Mouse (Mus musculus): ENCODE results near the gene Klhl8. TPM values are rescaled to one million over a fixed set of nuclear protein-coding genes. Genes with fewer than 3 reads are reported as not detected.

The Klhl8 gene
- polyA plus RNA-seq, 1 experiment = not detected

DNA sequence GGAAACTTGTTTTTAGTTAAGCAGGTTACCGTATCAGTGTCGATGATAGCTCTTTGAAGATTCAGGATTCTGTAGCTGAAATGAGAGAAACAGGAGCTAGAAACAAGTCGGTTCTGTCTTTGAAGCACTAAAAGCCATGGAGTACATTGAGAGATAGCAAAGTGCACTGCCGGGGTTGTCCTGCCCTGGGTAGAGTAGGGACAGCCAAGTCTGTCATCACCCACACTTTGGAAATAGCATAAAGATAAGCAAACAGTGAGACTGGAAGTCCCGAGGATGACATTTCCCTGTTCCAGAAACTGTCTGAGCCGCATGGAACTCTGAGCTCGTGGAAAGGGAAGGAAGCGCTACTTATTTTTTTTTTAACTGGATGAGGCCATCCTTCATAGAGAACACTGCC lies 82.3 kb downstream of the Klhl8 start:
- 0 out of 2 replicates have a peak, but pooled peaks cover 3% of the 10 kb centered on the region for H3K4me1 ChIP-seq (ENCODE audit: control insufficient read depth, insufficient read depth, low read length)
- no peak overlapping the region for H3K27ac ChIP-seq (ENCODE audit: insufficient read depth, low read depth, low read length)
- no peak for TF ChIP-seq CTCF (IDR thresholded peaks at IDR 0.05; ENCODE audit: insufficient read depth, low read depth, low read length)
- no peak for TF ChIP-seq POLR2A (IDR thresholded peaks at IDR 0.05; ENCODE audit: insufficient read depth, low read depth, low read length)
- 85% methylated on average over 8 of the region's 8 CpGs for WGBS
- H3K4me3 ChIP-seq (ENCODE audit: insufficient read depth, low read depth, low read length) = no peak overlapping the region

DNA sequence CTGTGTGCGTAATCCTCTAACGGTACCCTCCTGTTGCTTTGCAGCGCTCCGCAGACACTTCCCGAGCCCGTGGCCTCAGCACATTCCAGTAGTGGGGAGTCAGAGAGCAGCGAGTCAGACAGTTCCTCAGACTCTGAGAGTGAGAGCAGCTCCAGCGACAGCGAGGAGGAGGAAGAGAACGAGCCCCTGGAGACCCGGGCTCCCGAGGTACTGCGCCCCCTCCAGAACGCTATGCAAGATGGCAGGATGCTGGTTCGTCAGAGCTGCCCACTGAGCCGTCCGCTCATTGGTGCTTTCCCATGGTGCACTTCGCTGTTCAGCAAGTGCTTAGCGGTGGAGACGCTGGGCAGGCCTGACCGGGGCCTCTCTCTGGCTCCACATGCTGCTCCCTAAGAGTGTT lies 82.8 kb downstream of the Klhl8 start:
- Histone ChIP-seq H3K27ac (ENCODE audit: insufficient read depth, low read depth, low read length) (no peak overlapping the region), H3K4me1 (ENCODE audit: control insufficient read depth, insufficient read depth, low read length) (0 out of 2 replicates have a peak, but pooled peaks cover under 1% of the 10 kb centered on the region), H3K4me3 (ENCODE audit: insufficient read depth, low read depth, low read length) (no peak overlapping the region)
- TF ChIP-seq POLR2A (IDR thresholded peaks at IDR 0.05; ENCODE audit: insufficient read depth, low read depth, low read length) (no peak), CTCF (IDR thresholded peaks at IDR 0.05; ENCODE audit: insufficient read depth, low read depth, low read length) (no peak)
- 92% methylated on average over 21 of the region's 21 CpGs for WGBS

DNA sequence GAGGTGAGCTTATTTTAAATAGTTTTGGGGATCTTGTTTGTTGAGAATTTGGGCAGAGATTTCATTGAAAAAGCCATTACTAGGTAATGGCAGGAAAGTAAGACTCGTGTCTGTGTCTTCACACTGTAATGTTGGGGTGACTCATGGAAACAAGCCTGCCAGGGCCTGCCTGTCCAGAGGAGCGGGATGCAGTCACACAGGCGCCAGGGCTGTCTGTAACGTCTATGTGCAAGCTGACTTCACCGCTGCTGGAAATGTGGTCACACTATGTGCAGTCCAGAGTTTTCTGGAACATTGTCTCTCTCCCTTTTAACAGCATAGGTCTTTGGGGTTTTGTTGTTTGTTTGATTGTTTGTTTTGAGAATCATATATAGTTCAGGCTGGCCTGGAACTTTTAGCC lies 88.1 kb downstream of the Klhl8 start:
- Histone ChIP-seq H3K27ac (ENCODE audit: insufficient read depth, low read depth, low read length) (no peak overlapping the region), H3K4me1 (ENCODE audit: control insufficient read depth, insufficient read depth, low read length) (no peaks in the 10 kb centered on the region), H3K4me3 (ENCODE audit: insufficient read depth, low read depth, low read length) (no peak overlapping the region)
- 89% methylated on average over 5 of the region's 5 CpGs for WGBS
- TF ChIP-seq CTCF (IDR thresholded peaks at IDR 0.05; ENCODE audit: insufficient read depth, low read depth, low read length) (no peak), POLR2A (IDR thresholded peaks at IDR 0.05; ENCODE audit: insufficient read depth, low read depth, low read length) (no peak)

DNA sequence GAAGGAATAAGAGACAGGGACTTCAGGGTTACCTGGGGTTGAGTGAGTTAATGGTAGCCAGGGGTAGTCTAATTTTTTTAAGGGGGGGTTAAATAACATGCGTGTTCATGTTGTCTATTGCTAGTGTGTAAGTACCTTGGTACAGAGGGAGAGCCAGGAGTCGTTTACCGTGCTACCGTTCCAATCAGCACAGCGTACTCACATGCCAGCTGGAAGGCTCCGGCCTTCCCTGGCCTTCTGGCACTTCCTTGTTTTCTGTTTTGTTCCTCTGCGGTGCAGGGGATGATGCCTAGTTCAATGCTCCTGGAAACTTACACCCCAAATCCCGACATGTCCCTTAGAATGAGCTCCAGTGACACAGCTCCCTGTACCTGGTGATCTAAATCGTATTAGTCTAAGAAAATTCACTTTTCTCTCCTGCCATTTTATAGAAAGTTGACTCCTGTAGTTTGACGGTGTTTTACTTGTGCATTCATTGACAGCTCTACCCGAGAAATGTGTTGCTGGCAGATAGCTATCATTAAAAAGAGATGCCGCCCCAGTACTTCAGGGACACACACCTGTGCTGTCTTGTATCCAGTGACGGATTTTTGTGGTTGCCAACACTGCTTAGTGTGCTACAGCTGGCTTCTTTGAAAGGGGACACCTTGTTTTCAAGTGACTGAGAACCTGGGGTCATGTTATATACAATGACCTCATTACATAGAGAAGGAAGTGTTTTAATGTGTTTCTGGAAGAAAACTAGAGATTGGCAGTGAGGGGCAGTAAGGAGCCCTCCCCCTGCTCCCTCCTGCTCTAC lies 89.4 kb downstream of the Klhl8 start:
- Histone ChIP-seq H3K27ac (ENCODE audit: insufficient read depth, low read depth, low read length) (no peak overlapping the region), H3K4me3 (ENCODE audit: insufficient read depth, low read depth, low read length) (no peak overlapping the region), H3K4me1 (ENCODE audit: control insufficient read depth, insufficient read depth, low read length) (no peaks in the 10 kb centered on the region)
- no peak for TF ChIP-seq POLR2A (IDR thresholded peaks at IDR 0.05; ENCODE audit: insufficient read depth, low read depth, low read length)
- no peak for TF ChIP-seq CTCF (IDR thresholded peaks at IDR 0.05; ENCODE audit: insufficient read depth, low read depth, low read length)
- 76% methylated on average over 13 of the region's 13 CpGs for WGBS

DNA sequence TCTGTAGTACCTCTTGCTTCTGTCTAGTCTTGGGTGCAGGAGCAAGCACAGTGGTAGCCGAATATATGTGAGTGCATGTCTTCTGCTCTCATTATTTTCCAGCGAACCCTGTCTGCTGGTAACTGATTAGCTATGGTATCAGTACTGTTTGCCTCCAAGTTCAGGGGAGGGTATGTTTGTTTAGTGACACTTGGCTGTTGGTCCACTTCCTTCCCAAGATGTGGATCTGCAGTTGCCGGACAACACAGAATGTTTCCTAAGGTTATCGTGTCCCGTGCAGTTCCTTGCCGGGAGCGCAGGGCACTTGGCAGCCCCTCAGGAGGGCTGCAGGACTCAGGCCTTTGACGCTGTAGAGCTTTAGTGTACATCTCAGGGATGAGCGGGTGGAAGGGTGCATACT lies 90.0 kb downstream of the Klhl8 start:
- Histone ChIP-seq H3K4me3 (ENCODE audit: insufficient read depth, low read depth, low read length) (no peak overlapping the region), H3K4me1 (ENCODE audit: control insufficient read depth, insufficient read depth, low read length) (no peaks in the 10 kb centered on the region), H3K27ac (ENCODE audit: insufficient read depth, low read depth, low read length) (no peak overlapping the region)
- WGBS = 86% methylated on average over 9 of the region's 9 CpGs
- TF ChIP-seq POLR2A (IDR thresholded peaks at IDR 0.05; ENCODE audit: insufficient read depth, low read depth, low read length) (no peak), CTCF (IDR thresholded peaks at IDR 0.05; ENCODE audit: insufficient read depth, low read depth, low read length) (no peak)

DNA sequence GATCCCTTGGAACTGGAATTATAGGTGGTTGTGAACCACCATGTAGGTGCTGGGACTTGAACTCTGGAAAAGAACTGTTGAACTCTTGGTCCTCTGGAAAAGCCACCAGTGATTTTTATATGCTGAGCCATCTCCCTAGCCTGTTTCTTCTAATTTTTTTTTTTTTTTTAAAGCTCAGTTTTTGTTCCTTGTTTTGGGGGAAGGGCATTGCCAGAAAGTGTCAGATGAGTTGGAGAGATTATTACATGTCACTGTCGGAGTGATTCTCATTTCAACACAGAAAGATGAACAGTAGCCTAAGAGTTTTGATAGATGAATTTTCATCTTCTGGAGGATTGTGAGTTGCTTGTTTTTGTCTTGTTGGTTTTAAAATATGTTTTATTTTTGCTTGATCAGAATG lies 91.4 kb downstream of the Klhl8 start:
- 100% methylated on average over 1 of the region's 1 CpGs for WGBS
- Histone ChIP-seq H3K4me1 (ENCODE audit: control insufficient read depth, insufficient read depth, low read length) (no peaks in the 10 kb centered on the region), H3K4me3 (ENCODE audit: insufficient read depth, low read depth, low read length) (no peak overlapping the region), H3K27ac (ENCODE audit: insufficient read depth, low read depth, low read length) (no peak overlapping the region)
- TF ChIP-seq POLR2A (IDR thresholded peaks at IDR 0.05; ENCODE audit: insufficient read depth, low read depth, low read length) (no peak), CTCF (IDR thresholded peaks at IDR 0.05; ENCODE audit: insufficient read depth, low read depth, low read length) (no peak)

DNA sequence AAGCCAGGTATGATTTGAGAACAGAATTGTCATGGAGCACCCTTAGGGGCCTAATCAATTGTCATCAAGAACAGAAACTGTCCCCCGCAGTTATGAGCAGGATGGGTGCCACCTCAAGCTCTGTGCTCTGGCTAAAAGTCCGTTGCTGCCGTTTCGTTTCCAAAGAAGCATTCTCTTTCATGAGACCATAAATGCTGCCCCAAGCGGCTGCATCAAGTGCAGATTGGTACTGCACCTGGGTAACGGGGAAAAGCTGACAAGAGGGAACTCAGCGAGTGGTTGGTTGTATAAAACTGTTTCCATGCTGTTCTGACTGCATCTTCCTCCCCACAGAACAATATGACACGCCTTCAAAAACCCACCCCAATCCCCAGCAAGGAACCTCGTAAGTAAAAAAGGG lies 92.5 kb downstream of the Klhl8 start:
- no peak overlapping the region for H3K27ac ChIP-seq (ENCODE audit: insufficient read depth, low read depth, low read length)
- WGBS = 83% methylated on average over 9 of the region's 9 CpGs
- TF ChIP-seq POLR2A (IDR thresholded peaks at IDR 0.05; ENCODE audit: insufficient read depth, low read depth, low read length) (no peak), CTCF (IDR thresholded peaks at IDR 0.05; ENCODE audit: insufficient read depth, low read depth, low read length) (no peak)

DNA sequence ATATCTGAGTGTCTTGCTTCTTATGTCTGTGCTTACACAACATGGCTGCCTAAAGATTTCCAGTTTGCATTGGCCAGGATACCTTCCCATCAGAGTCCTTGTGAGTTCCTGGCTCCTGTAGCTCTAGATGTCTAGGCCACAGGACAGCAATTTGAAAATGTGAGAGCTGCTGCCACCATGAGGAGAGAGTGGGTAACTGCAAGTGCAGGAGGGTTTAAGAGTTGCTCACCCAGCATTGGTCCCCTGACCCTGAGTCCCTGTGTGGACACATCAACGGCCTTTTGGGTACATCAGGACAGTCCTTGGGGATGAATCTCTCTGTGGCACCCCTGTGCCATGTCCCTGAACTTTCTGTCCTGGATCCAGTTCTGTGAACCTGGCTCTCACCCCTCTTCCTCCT lies 93.3 kb downstream of the Klhl8 start:
- Histone ChIP-seq H3K27ac (ENCODE audit: insufficient read depth, low read depth, low read length) (no peak overlapping the region), H3K4me1 (ENCODE audit: control insufficient read depth, insufficient read depth, low read length) (no peaks in the 10 kb centered on the region), H3K4me3 (ENCODE audit: insufficient read depth, low read depth, low read length) (no peak overlapping the region)
- TF ChIP-seq POLR2A (IDR thresholded peaks at IDR 0.05; ENCODE audit: insufficient read depth, low read depth, low read length) (no peak), CTCF (IDR thresholded peaks at IDR 0.05; ENCODE audit: insufficient read depth, low read depth, low read length) (0 out of 2 replicates have a peak, but pooled peaks have one; percentile 36)
- 17% methylated on average over 1 of the region's 1 CpGs for WGBS

More for the DNA sequence above, 92.5 kb downstream of the Klhl8 start:
- Histone ChIP-seq H3K4me3 (ENCODE audit: insufficient read depth, low read depth, low read length) (no peak overlapping the region), H3K4me1 (ENCODE audit: control insufficient read depth, insufficient read depth, low read length) (no peaks in the 10 kb centered on the region)

DNA sequence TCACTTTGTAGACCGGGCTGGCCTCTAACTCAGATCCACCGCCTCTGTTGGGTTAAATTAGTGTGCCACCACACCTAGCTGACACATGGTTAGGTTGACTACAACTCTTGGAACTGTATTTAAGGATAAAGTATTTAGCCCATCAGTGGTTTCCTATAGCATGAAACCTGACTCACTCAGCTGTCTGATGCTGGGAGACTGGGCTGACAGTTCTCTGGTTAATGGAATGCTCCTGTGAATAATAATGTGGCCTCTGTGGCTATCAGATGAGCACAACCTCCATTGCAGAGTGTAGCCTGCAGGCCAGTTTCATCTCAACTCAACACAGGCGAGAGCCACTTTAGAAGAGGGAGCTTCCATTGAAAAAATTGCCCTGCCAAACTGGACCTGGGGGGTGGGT lies 94.3 kb downstream of the Klhl8 start:
- Histone ChIP-seq H3K4me1 (ENCODE audit: control insufficient read depth, insufficient read depth, low read length) (no peaks in the 10 kb centered on the region), H3K27ac (ENCODE audit: insufficient read depth, low read depth, low read length) (no peak overlapping the region), H3K4me3 (ENCODE audit: insufficient read depth, low read depth, low read length) (no peak overlapping the region)
- 98% methylated on average over 3 of the region's 3 CpGs for WGBS
- TF ChIP-seq CTCF (IDR thresholded peaks at IDR 0.05; ENCODE audit: insufficient read depth, low read depth, low read length) (no peak), POLR2A (IDR thresholded peaks at IDR 0.05; ENCODE audit: insufficient read depth, low read depth, low read length) (no peak)
